Mouse (Mus musculus) brown adipose tissue, adult 24 weeks (tissue): Measurements from ENCODE around the gene Fam166a. TPM values are rescaled to one million over a fixed set of nuclear protein-coding genes. Genes with fewer than 3 reads are reported as not detected.
A peak's percentile ranks its signal among the peaks of the same experiment; 100 is the strongest.

Source experiments
- H3K27ac ChIP-seq: fragments of 200-500 bp; replicated peaks from 2 replicates; pipeline ENCODE4 v1.5.1; 2012; ENCODE audit warnings: low read depth, mild to moderate bottlenecking, low read length
- H3K4me1 ChIP-seq: fragments of 200-500 bp; 2 replicates; pipeline ENCODE4 v1.6.1; 2012; ENCODE audit warnings: low read length, mixed read lengths; ENCODE audit not compliant: control insufficient read depth, insufficient read depth, insufficient read length
- H3K4me3 ChIP-seq: fragments of 200-500 bp; 2 replicates; pipeline ENCODE4 v1.5.1; 2012; ENCODE audit warnings: low read depth, mild to moderate bottlenecking, low read length, moderate library complexity; ENCODE audit not compliant: insufficient read depth
- polyA plus RNA-seq: library from polyadenylated mRNA; stranded (reverse); fragments of >200 nt; gene quantifications from 2 replicates; pipeline ENCODE4 v1.2.4, GENCODE M21; 2012; ENCODE audit not compliant: missing spikeins, insufficient read depth, insufficient read length

Fam166a gene
- polyA plus RNA-seq, 1 experiment, result not detected

GRCm38 (mm10) chr2:25262291-25262767 is 43.8 kb downstream of the Fam166a start, which contains the start of gene Tprn:
Tprn (plus strand) TSS chr2:25262618.
- peaks cover 37% of the 10 kb centered on the region for H3K4me1 ChIP-seq
- no peak within 1 kb of the TSS; the same call in 1 of the 2 replicates for H3K27ac ChIP-seq

GRCm38 (mm10) chr2:25262795-25263622 is 44.5 kb downstream of the Fam166a start:
- Histone ChIP-seq H3K27ac (no peak overlapping the region), H3K4me3 (peak overlapping the region; percentile 63), H3K4me1 (peaks cover 37% of the 10 kb centered on the region)

More at GRCm38 (mm10) chr2:25262291-25262767, 43.8 kb downstream of the Fam166a start, which contains the start of gene Tprn:
- peak within 1 kb of the TSS; percentile 63 for H3K4me3 ChIP-seq

GRCm38 (mm10) chr2:25263623-25264285 is 45.2 kb downstream of the Fam166a start:
- Histone ChIP-seq H3K27ac (no peak overlapping the region), H3K4me1 (peaks cover 37% of the 10 kb centered on the region), H3K4me3 (peak overlapping the region; percentile 63)

- Histone ChIP-seq H3K4me1 (peaks cover 37% of the 10 kb centered on the region), H3K4me3 (no peak overlapping the region), H3K27ac (no peak overlapping the region)
These were observed 45.7 kb downstream of the Fam166a start for GRCm38 (mm10) chr2:25264286-25264660.

- Histone ChIP-seq H3K4me1 (peaks cover 37% of the 10 kb centered on the region), H3K4me3 (no peak overlapping the region), H3K27ac (no peak overlapping the region)
These were observed 46.3 kb downstream of the Fam166a start for GRCm38 (mm10) chr2:25264851-25265250.

- Histone ChIP-seq H3K4me1 (peaks cover 38% of the 10 kb centered on the region), H3K4me3 (no peak overlapping the region; the same call in 1 of the 2 replicates), H3K27ac (peak overlapping the region; percentile 59)
These were observed 47.5 kb downstream of the Fam166a start for GRCm38 (mm10) chr2:25265897-25266656.

- peak overlapping the region; percentile 59 for H3K27ac ChIP-seq
- H3K4me3 ChIP-seq, result no peak overlapping the region
- peaks cover 44% of the 10 kb centered on the region for H3K4me1 ChIP-seq
These were observed 48.2 kb downstream of the Fam166a start for GRCm38 (mm10) chr2:25266720-25267119.

- H3K4me3 ChIP-seq, result no peak overlapping the region
- peaks cover 44% of the 10 kb centered on the region for H3K4me1 ChIP-seq
- H3K27ac ChIP-seq, result peak overlapping the region; percentile 15; the same call in 1 of the 2 replicates
These were observed 48.7 kb downstream of the Fam166a start for GRCm38 (mm10) chr2:25267241-25267640.

GRCm38 (mm10) chr2:25267746-25268309 is 49.3 kb downstream of the Fam166a start:
- Histone ChIP-seq H3K4me1 (peaks cover 45% of the 10 kb centered on the region), H3K27ac (no peak overlapping the region), H3K4me3 (no peak overlapping the region)

Other genes with a start within 250 kb of the Fam166a start
- 115 and 150 TPM in 2 replicates for gene Mrpl41, start 243.6 kb upstream of the Fam166a start, polyA plus RNA-seq
- 7.8 and 12.2 TPM in 2 replicates for gene Pnpla7, start 242.7 kb upstream of the Fam166a start, polyA plus RNA-seq
- gene Nsmf, start 164.4 kb upstream of the Fam166a start, polyA plus RNA-seq, result 10.6 and 15.1 TPM in 2 replicates
- gene Entpd8, start 138.4 kb upstream of the Fam166a start, polyA plus RNA-seq, result not detected in 2 replicates
- gene Noxa1, start 123.6 kb upstream of the Fam166a start, polyA plus RNA-seq, result not detected in 2 replicates
- gene Nrarp, start 38.0 kb upstream of the Fam166a start, polyA plus RNA-seq, result 6.4 and 7.1 TPM in 2 replicates
- 1.8 and 6.0 TPM in 2 replicates for gene Tor4a, start 21.9 kb upstream of the Fam166a start, polyA plus RNA-seq
- gene Nelfb, start 7.3 kb upstream of the Fam166a start, polyA plus RNA-seq, result 15.4 and 19.0 TPM in 2 replicates
- gene Stpg3, start 4.1 kb upstream of the Fam166a start, polyA plus RNA-seq, result not detected in 2 replicates
- gene Tubb4b, start 6.0 kb downstream of the Fam166a start, polyA plus RNA-seq, result 193 and 284 TPM in 2 replicates
- not detected in 2 replicates for gene Slc34a3, start 15.6 kb downstream of the Fam166a start, polyA plus RNA-seq
- gene Rnf224, start 18.0 kb downstream of the Fam166a start, polyA plus RNA-seq, result not detected in 2 replicates
- gene Rnf208, start 23.5 kb downstream of the Fam166a start, polyA plus RNA-seq, result not detected in 2 replicates
- not detected in 2 replicates for gene Cysrt1, start 23.7 kb downstream of the Fam166a start, polyA plus RNA-seq
- 2.3 and 5.4 TPM in 2 replicates for gene AL732309.1, start 28.1 kb downstream of the Fam166a start, polyA plus RNA-seq
- gene Tmem203, start 36.7 kb downstream of the Fam166a start, polyA plus RNA-seq, result 13.5 and 18.9 TPM in 2 replicates
- 1.7 and 3.7 TPM in 2 replicates for gene Tprn, start 43.9 kb downstream of the Fam166a start, polyA plus RNA-seq
- gene Ssna1, start 53.7 kb downstream of the Fam166a start, polyA plus RNA-seq, result 41.7 and 44.0 TPM in 2 replicates
- 18.6 and 23.7 TPM in 2 replicates for gene Anapc2, start 53.7 kb downstream of the Fam166a start, polyA plus RNA-seq
- gene Tmem210, start 69.4 kb downstream of the Fam166a start, polyA plus RNA-seq, result not detected in 2 replicates
- not detected in 2 replicates for gene Lrrc26, start 71.2 kb downstream of the Fam166a start, polyA plus RNA-seq
- gene Grin1, start 100.4 kb downstream of the Fam166a start, polyA plus RNA-seq, result not detected in 2 replicates
- 11.3 and 16.0 TPM in 2 replicates for gene Man1b1, start 113.6 kb downstream of the Fam166a start, polyA plus RNA-seq
- gene Dpp7, start 137.6 kb downstream of the Fam166a start, polyA plus RNA-seq, result 11.1 and 15.0 TPM in 2 replicates
- 6.1 and 9.1 TPM in 2 replicates for gene Uap1l1, start 146.9 kb downstream of the Fam166a start, polyA plus RNA-seq
- not detected in 2 replicates for gene Sapcd2, start 153.6 kb downstream of the Fam166a start, polyA plus RNA-seq
- 11.3 and 18.4 TPM in 2 replicates for gene Entpd2, start 177.1 kb downstream of the Fam166a start, polyA plus RNA-seq
- 32.5 and 41.5 TPM in 2 replicates for gene Npdc1, start 180.6 kb downstream of the Fam166a start, polyA plus RNA-seq
- not detected in 2 replicates for gene Fut7, start 204.5 kb downstream of the Fam166a start, polyA plus RNA-seq
- gene Abca2, start 210.0 kb downstream of the Fam166a start, polyA plus RNA-seq, result 30.0 and 52.4 TPM in 2 replicates
- gene Clic3, start 238.1 kb downstream of the Fam166a start, polyA plus RNA-seq, result not detected in 2 replicates
- gene Paxx, start 242.3 kb downstream of the Fam166a start, polyA plus RNA-seq, result 195 and 218 TPM in 2 replicates